Mouse (Mus musculus): Measurements from ENCODE around the gene Nek5. TPM values are rescaled to one million over a fixed set of nuclear protein-coding genes. Genes with fewer than 3 reads are reported as not detected.
"Not testable (repeated sequence)": the region's sequence is repeated elsewhere in the genome, so short reads cannot be mapped to it uniquely, and the experiment has no call there.

Gene Nek5
- not detected in 2 replicates for total RNA-seq (2014; fragmentation: Nextera tagmentation)
- not detected in 2 replicates for total RNA-seq (2017)

DNA sequence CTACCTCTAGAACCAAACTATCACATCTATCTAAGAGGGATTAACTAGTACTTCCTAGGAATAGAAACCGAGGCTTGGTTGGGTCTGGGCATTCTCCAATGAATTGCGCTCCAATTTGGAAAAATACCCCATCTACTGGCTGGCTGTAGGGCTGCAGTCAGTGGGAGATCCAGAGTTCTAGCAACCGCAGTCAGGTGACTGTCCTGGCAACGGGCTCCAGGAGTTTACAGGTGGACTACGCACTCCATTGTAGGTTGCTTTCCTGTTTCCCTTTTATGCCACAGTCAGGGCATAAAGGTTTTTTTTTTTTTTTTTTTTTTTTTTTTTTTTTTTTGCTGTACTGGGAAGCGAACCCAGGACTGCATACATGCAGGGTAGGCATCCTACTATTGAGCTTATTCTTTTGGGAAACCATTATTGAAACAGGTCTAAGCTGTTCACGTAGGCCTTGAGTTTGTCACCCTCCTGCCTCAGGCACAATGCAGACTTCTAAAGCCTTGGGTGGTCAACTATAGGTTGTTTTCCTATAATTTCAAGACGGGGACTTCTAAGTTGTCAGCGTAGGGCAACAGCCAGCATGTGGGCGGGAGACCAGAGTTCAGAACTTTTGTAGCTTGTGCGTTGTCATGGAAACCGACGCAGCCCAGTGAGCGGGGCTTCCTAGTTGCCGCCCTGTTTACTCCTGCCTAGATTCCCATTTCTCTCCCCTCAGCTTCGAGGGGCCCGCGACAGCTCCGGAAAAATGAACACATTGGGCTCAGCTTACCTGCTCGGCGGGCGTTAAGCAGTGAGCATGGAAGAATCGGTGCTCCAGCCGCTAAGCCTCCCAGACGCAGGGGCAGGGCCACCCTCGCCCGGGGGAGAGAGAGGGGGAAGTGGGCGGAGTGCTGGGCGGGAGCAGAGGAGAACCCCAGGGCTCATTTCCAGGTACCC lies at the start of gene Nek5:
Gene Nek5 (minus strand): TSS at position 834 of the 933 bp plus-strand sequence.
- ATAC-seq (replicated peaks; ENCODE audit: poor library complexity, severe bottlenecking), result peak; percentile 86

DNA sequence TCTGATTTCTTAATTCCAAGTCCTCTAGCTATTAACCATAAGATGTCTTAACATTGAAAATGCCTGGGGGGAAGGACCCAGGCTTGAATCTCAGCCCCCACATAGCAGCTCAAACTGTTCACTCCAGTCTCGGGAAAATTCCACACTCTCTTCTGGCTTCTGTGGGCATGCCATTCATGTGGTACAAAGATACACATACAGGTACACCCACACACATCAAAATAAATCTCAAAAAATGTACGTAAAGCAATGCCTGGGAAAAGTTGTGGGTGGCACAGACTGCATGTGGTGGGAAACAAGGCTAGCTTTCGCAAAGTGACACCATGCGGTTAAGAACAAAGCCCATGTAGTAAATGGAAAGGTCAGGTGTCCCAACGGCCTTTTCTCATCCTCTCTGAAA lies 44.3 kb upstream of the Nek5 start:
- no peak for ATAC-seq (replicated peaks; ENCODE audit: poor library complexity, severe bottlenecking)

GRCm38 (mm10) chr8:22166080-22166603 lies 41.3 kb upstream of the Nek5 start, which contains the start of gene Nek3:
Gene Nek3, minus strand, starts transcription at chr8:22166435.
- ATAC-seq (replicated peaks; ENCODE audit: poor library complexity, severe bottlenecking), result peak; percentile 94

GRCm38 (mm10) chr8:22165251-22166079 lies 40.6 kb upstream of the Nek5 start:
- ATAC-seq (replicated peaks; ENCODE audit: poor library complexity, severe bottlenecking), result peak; percentile 34

GRCm38 (mm10) chr8:22164431-22164830 lies 39.6 kb upstream of the Nek5 start:
- no peak for ATAC-seq (replicated peaks; ENCODE audit: poor library complexity, severe bottlenecking)

- ATAC-seq (replicated peaks; ENCODE audit: poor library complexity, severe bottlenecking), result no peak
Measured at GRCm38 (mm10) chr8:22162206-22162605, 37.4 kb upstream of the Nek5 start.

GRCm38 (mm10) chr8:22150345-22150663 lies 25.5 kb upstream of the Nek5 start:
- no peak for ATAC-seq (replicated peaks; ENCODE audit: poor library complexity, severe bottlenecking)

DNA sequence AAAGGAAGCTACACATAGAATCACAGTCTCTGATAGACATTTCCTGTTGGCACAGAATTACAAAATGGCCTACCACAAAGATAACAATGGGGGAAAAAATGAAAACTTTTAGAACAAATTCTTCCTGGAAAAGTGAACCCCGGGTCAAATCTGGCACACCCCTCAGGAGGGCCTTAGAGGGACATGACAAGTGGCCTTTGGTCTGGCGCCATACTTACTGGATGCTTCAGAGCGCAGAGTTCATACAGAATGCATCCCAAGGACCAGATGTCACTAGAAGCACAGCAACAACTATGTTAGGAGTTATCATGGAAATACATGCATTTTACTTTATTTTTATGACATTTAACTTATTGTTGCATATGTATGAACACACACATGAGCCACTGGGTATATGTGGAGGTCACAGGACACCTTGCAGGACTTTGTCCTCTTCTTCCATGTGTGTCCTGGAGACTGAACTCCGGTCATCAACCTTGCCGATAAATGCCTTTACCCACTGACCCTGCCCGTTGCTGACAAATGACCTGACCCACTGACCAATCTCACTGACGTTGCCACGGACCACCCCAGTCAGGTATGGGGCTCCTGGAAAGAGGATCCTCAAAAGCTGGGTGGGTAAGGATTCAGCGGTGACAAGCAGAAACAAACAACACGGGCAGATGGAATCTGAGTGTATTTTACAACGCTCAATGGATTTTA lies 24.9 kb upstream of the Nek5 start:
- no peak for ATAC-seq (replicated peaks; ENCODE audit: poor library complexity, severe bottlenecking)

GRCm38 (mm10) chr8:22148367-22148740 lies 23.5 kb upstream of the Nek5 start:
- no peak for ATAC-seq (replicated peaks; ENCODE audit: poor library complexity, severe bottlenecking)

GRCm38 (mm10) chr8:22147706-22148366 lies 23.0 kb upstream of the Nek5 start:
- peak; percentile 73 for ATAC-seq (replicated peaks; ENCODE audit: poor library complexity, severe bottlenecking)

DNA sequence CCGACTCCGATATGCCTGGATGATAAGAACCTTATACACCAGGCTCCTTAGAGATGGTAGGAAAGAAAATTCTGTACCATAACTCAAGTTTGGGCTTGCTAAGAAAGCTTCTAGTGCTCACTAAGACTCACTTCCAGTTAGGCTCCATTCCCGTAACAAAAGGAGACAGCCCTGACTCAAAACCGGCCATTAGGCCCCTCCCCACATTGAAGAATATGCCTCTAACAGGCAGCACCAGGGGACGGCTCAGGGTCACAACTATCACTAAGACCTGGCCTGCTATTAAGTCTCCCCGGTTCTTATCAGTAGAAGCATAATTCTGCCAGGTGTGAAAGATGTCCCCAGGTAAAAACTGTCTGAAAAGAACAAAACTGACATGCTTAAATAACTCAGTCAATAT lies 21.0 kb upstream of the Nek5 start:
- ATAC-seq (replicated peaks; ENCODE audit: poor library complexity, severe bottlenecking), result no peak

DNA sequence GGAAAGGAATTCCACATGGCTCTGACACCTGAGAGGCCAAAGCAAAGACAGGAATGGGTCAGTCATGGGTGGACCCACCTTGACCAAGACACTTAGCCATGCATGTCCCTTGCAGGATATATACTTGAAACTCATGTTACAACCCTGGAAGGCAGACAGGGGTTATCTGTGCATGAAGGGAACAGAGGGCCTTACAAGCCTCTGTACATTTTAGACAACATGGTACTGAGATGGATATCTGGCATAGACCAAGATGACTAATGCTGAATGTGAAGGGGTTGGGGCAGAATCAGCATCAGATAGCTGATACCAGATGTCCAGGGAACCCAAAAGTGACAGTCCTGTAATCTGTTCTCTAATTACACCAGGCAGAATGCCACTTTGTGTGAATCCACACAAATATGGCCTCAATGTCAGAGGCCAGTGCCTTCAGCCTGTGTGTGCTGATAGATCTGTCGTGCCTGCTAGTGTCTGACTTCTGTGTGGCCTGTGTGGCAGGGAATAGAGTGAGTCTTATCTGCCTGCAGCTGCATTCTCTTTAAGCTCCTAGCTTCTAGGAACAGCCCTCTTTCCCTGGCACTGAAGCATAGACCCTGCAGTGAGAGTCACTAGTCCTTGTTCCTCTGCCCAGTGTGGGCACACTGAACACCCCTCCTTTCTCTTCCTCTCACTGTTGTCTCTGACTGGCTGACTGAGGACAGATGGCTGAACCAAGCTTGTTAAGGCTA lies 19.1 kb upstream of the Nek5 start:
- no peak for ATAC-seq (replicated peaks; ENCODE audit: poor library complexity, severe bottlenecking)

- no peak for ATAC-seq (replicated peaks; ENCODE audit: poor library complexity, severe bottlenecking)
Measured at GRCm38 (mm10) chr8:22142592-22142991, 17.7 kb upstream of the Nek5 start.

- no peak for ATAC-seq (replicated peaks; ENCODE audit: poor library complexity, severe bottlenecking)
Measured at GRCm38 (mm10) chr8:22141836-22142385, 17.1 kb upstream of the Nek5 start.

DNA sequence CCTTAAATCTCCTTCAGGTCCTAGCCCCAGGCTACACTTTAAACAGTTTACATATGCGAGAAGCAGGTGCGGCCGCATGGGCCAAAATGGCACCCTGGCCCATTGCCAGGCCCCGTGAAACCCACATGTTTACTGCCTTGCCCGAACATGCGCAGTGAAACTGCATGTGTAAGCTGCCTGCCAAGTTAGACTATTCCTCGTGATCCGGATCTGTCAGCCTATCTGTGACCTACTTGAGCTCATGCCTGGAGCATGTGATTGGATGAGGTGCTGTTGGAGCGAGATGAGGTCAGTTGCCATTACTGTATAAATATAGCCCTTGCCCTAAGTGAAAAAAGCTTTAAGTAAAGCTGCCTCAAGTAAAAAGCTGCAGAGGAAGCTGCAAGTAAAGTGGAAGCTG lies 11.6 kb upstream of the Nek5 start:
- ATAC-seq (replicated peaks; ENCODE audit: poor library complexity, severe bottlenecking), result not testable (repeated sequence)

DNA sequence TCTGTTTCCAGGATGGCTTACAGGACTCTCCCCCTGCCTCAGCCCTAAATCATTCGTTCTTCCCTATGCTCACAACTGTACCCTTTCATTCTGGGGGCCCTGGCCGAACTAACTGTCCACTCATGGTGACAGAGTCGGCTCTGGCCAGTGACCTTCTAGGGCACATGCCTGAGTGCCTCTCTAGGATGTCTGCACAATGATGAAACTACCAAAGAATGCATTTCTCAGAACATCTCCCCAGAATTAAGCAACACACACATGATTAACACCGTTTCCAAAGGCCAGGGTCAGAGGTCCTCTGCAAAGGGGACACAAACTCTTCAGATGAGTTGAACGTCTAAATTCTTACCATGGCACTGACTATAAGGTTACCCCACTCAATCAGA lies 9.9 kb upstream of the Nek5 start:
- ATAC-seq (replicated peaks; ENCODE audit: poor library complexity, severe bottlenecking), result no peak

GRCm38 (mm10) chr8:22134078-22134749 lies 9.4 kb upstream of the Nek5 start:
- no peak for ATAC-seq (replicated peaks; ENCODE audit: poor library complexity, severe bottlenecking)

GRCm38 (mm10) chr8:22132062-22132461 lies 7.2 kb upstream of the Nek5 start:
- ATAC-seq (replicated peaks; ENCODE audit: poor library complexity, severe bottlenecking), result no peak

Measured in granulocyte monocyte progenitor cell, adult 5-6 weeks (primary cell).